Comparison of ENCODE assay signal across 11 mouse cellular contexts in genomic region chr11:65495034-65495433, GRCm38 (mm10).
A peak's percentile ranks its signal among the peaks of the same experiment; 100 is the strongest.
DNase-seq lines count a peak whose midpoint lies in the region; ATAC-seq and TF ChIP-seq lines count a peak whose summit lies in the region.
"Had no signal": no experiment of that assay in that cellular context is flagged by ENCODE, and none has a peak within 500 bp of the region (broad histone marks: within the 10 kb centered on the region; RNA-seq: fewer than 3 reads in every experiment).

No protein-coding gene starts in this region.

- H3K9me3 ChIP-seq in hindbrain, embryonic 11.5 days (ENCODE audit: control insufficient read depth, low read length) = no peaks in the 10 kb centered on the region
- no peaks in the 10 kb centered on the region for H3K9me3 ChIP-seq in hindbrain, embryonic 10.5 days
- no peaks in the 10 kb centered on the region for H3K9me3 ChIP-seq in midbrain, postnatal 0 days (ENCODE audit: low read length)
- no peaks in the 10 kb centered on the region for H3K9me3 ChIP-seq in forebrain, embryonic 15.5 days
- H3K9me3 ChIP-seq: liver, embryonic 15.5 days had no signal

- TF ChIP-seq POLR2A in kidney, adult 2 months (IDR thresholded peaks at IDR 0.05; ENCODE audit: low read depth, low read length) = no peak

- peak; percentile 13 for DNase-seq in hindbrain, embryonic 11.5 days (ENCODE audit: low spot score)
- no peak for DNase-seq in hindbrain, embryonic 10.5 days (ENCODE audit: low spot score)
- DNase-seq in embryo, embryonic 10.5 days (ENCODE audit: low spot score) = peak; percentile 65
- peak; percentile 90 for DNase-seq in kidney, adult 2 months
- DNase-seq in midbrain, postnatal 0 days (ENCODE audit: low spot score) = peak; percentile 8
- DNase-seq in c-Kit-positive CD71-positive TER-119-positive erythroid progenitor cells, embryonic 14.5 days (ENCODE audit: low spot score) = no peak
- DNase-seq: gastrocnemius, postnatal 25 days had no signal

- no peaks in the 10 kb centered on the region for H3K4me1 ChIP-seq in hindbrain, embryonic 11.5 days (replicated peaks; ENCODE audit: control insufficient read depth, insufficient read depth, low read length)
- peaks cover 8% of the 10 kb centered on the region; the same call in 1 of the 2 replicates for H3K4me1 ChIP-seq in hindbrain, embryonic 10.5 days (replicated peaks)
- H3K4me1 ChIP-seq in kidney, adult 2 months (ENCODE audit: control insufficient read depth, insufficient read depth, low read length) = no peaks in the 10 kb centered on the region
- H3K4me1 ChIP-seq in midbrain, postnatal 0 days (ENCODE audit: insufficient read depth, low read length) = no peaks in the 10 kb centered on the region
- no peaks in the 10 kb centered on the region for H3K4me1 ChIP-seq in forebrain, embryonic 15.5 days
- H3K4me1 ChIP-seq: liver, embryonic 15.5 days had no signal

- H3K4me2 ChIP-seq in hindbrain, embryonic 11.5 days (replicated peaks; ENCODE audit: low read depth, low read length) = no peak overlapping the region
- H3K4me2 ChIP-seq in midbrain, postnatal 0 days (ENCODE audit: low read depth, low read length, poor library complexity, severe bottlenecking) = no peak overlapping the region
- H3K4me2 ChIP-seq in forebrain, embryonic 15.5 days (replicated peaks) = no peak overlapping the region
- H3K4me2 ChIP-seq: liver, embryonic 15.5 days had no signal

- H3K27ac ChIP-seq in hindbrain, embryonic 11.5 days (ENCODE audit: low read depth, low read length) = no peak overlapping the region
- H3K27ac ChIP-seq in hindbrain, embryonic 10.5 days = no peak overlapping the region
- H3K27ac ChIP-seq in kidney, adult 2 months (ENCODE audit: insufficient read depth, low read depth, low read length) = no peak overlapping the region
- no peak overlapping the region for H3K27ac ChIP-seq in midbrain, postnatal 0 days (ENCODE audit: low read depth, low read length)
- no peak overlapping the region for H3K27ac ChIP-seq in forebrain, embryonic 15.5 days (replicated peaks)
- H3K27ac ChIP-seq: liver, embryonic 15.5 days had no signal

- no peaks in the 10 kb centered on the region for H3K27me3 ChIP-seq in hindbrain, embryonic 11.5 days (ENCODE audit: control insufficient read depth, insufficient read depth, low read length)
- no peaks in the 10 kb centered on the region for H3K27me3 ChIP-seq in hindbrain, embryonic 10.5 days (ENCODE audit: insufficient read depth, poor library complexity, severe bottlenecking)
- H3K27me3 ChIP-seq in kidney, adult 2 months (replicated peaks; ENCODE audit: control insufficient read depth, insufficient read depth, low read length) = no peaks in the 10 kb centered on the region
- no peaks in the 10 kb centered on the region for H3K27me3 ChIP-seq in midbrain, postnatal 0 days (ENCODE audit: insufficient read depth, low read length)
- no peaks in the 10 kb centered on the region for H3K27me3 ChIP-seq in forebrain, embryonic 15.5 days
- H3K27me3 ChIP-seq: liver, embryonic 15.5 days had no signal

- H3K4me3 ChIP-seq in hindbrain, embryonic 11.5 days (ENCODE audit: low read depth, low read length) = no peak overlapping the region
- no peak overlapping the region for H3K4me3 ChIP-seq in hindbrain, embryonic 10.5 days
- H3K4me3 ChIP-seq in kidney, adult 2 months (ENCODE audit: insufficient read depth, low read depth, low read length) = no peak overlapping the region
- no peak overlapping the region for H3K4me3 ChIP-seq in midbrain, postnatal 0 days (ENCODE audit: low read depth, low read length)
- no peak overlapping the region for H3K4me3 ChIP-seq in forebrain, embryonic 15.5 days
- H3K4me3 ChIP-seq: liver, embryonic 15.5 days had no signal

- no peaks in the 10 kb centered on the region for H3K36me3 ChIP-seq in hindbrain, embryonic 11.5 days (ENCODE audit: control insufficient read depth, insufficient read depth, low read length)
- no peaks in the 10 kb centered on the region for H3K36me3 ChIP-seq in hindbrain, embryonic 10.5 days
- H3K36me3 ChIP-seq in kidney, adult 2 months (ENCODE audit: control insufficient read depth, insufficient read depth, low read length) = no peaks in the 10 kb centered on the region
- no peaks in the 10 kb centered on the region for H3K36me3 ChIP-seq in midbrain, postnatal 0 days (ENCODE audit: insufficient read depth, low read length)
- H3K36me3 ChIP-seq in forebrain, embryonic 15.5 days = no peaks in the 10 kb centered on the region
- H3K36me3 ChIP-seq: liver, embryonic 15.5 days had no signal

- no peak for TF ChIP-seq CTCF in kidney, adult 2 months (conservative IDR thresholded peaks at IDR 0.05; ENCODE audit: insufficient read depth, insufficient read length, low read depth, low read length)
- 0 out of 2 replicates have a peak, but pooled peaks have one; percentile 10 for TF ChIP-seq CTCF in midbrain, postnatal 0 days (IDR thresholded peaks at IDR 0.05)

- H3K9ac ChIP-seq in hindbrain, embryonic 11.5 days (ENCODE audit: low read depth, low read length) = no peak overlapping the region
- no peak overlapping the region for H3K9ac ChIP-seq in midbrain, postnatal 0 days (replicated peaks; ENCODE audit: low read length, poor library complexity, severe bottlenecking)
- no peak overlapping the region for H3K9ac ChIP-seq in forebrain, embryonic 15.5 days (replicated peaks)
- H3K9ac ChIP-seq: liver, embryonic 15.5 days had no signal

- WGBS in hindbrain, embryonic 11.5 days = 17% methylated on average over 11 of the region's 11 CpGs
- 20% methylated on average over 11 of the region's 11 CpGs for WGBS in hindbrain, embryonic 10.5 days
- WGBS in kidney, adult 2 months = 15% methylated on average over 11 of the region's 11 CpGs
- WGBS in midbrain, postnatal 0 days = 15% methylated on average over 11 of the region's 11 CpGs
- WGBS in forebrain, embryonic 15.5 days = 25% methylated on average over 11 of the region's 11 CpGs

- no peak for ATAC-seq in hindbrain, embryonic 11.5 days (ENCODE audit: low FRiP score)
- no peak for ATAC-seq in midbrain, postnatal 0 days (ENCODE audit: low FRiP score)
- no peak for ATAC-seq in forebrain, embryonic 15.5 days (replicated peaks)
- ATAC-seq in megakaryocyte, adult 5-6 weeks (ENCODE audit: poor library complexity, severe bottlenecking) = no peak
- ATAC-seq: CD4-positive, CD25-positive, alpha-beta regulatory T cell, adult 4 months had no signal

Comparison
In these comparisons a context has a peak if more than half of its experiments do, and no peak if none do; other contexts are left out.
1. DNase-seq: peak in hindbrain, embryonic 11.5 days (single experiment), embryo, embryonic 10.5 days (single experiment), kidney, adult 2 months (single experiment) and midbrain, postnatal 0 days (single experiment); none in hindbrain, embryonic 10.5 days (single experiment) and c-Kit-positive CD71-positive TER-119-positive erythroid progenitor cells, embryonic 14.5 days (single experiment).